8 mouse cellular contexts compared by ENCODE assay signal in genomic region chr13:67812961-67813709, GRCm38 (mm10). TPM values are rescaled to one million over a fixed set of nuclear protein-coding genes. Genes with fewer than 3 reads are reported as not detected.
DNase-seq lines count a peak whose midpoint lies in the region; ATAC-seq lines count a peak whose summit lies in the region.

No protein-coding gene starts in this region.

- no peak for DNase-seq in kidney, postnatal 10 days
- DNase-seq in urinary bladder, postnatal 10 days (ENCODE audit: low spot score), result no peak
- no peak for DNase-seq in layer of hippocampus, postnatal 14 days (ENCODE audit: low spot score in 2 of 2)

- 80% methylated on average over 8 of the region's 8 CpGs for WGBS in kidney, embryonic 14.5 days
- WGBS in embryonic facial prominence, embryonic 12.5 days, result 78% methylated on average over 8 of the region's 8 CpGs
- 77% methylated on average over 8 of the region's 8 CpGs for WGBS in intestine, embryonic 15.5 days
- 78% methylated on average over 8 of the region's 8 CpGs for WGBS in midbrain, embryonic 16.5 days

- no peaks in the 10 kb centered on the region for H3K36me3 ChIP-seq in kidney, embryonic 14.5 days (ENCODE audit: control insufficient read depth, insufficient read depth, low read length)
- no peaks in the 10 kb centered on the region for H3K36me3 ChIP-seq in embryonic facial prominence, embryonic 12.5 days
- H3K36me3 ChIP-seq in intestine, embryonic 15.5 days, result no peaks in the 10 kb centered on the region
- H3K36me3 ChIP-seq in midbrain, embryonic 16.5 days (ENCODE audit: control insufficient read depth, insufficient read depth, low read length), result peaks cover 3% of the 10 kb centered on the region; the same call in 1 of the 2 replicates

- no peaks in the 10 kb centered on the region for H3K4me1 ChIP-seq in kidney, embryonic 14.5 days (ENCODE audit: control insufficient read depth, insufficient read depth, low read length)
- H3K4me1 ChIP-seq in embryonic facial prominence, embryonic 12.5 days, result no peaks in the 10 kb centered on the region
- H3K4me1 ChIP-seq in intestine, embryonic 15.5 days (replicated peaks), result no peaks in the 10 kb centered on the region
- peaks cover 5% of the 10 kb centered on the region; the same call in 1 of the 2 replicates for H3K4me1 ChIP-seq in midbrain, embryonic 16.5 days (ENCODE audit: control insufficient read depth, insufficient read depth, low read length)

- 0 out of 2 replicates have a peak overlapping the region, but pooled peaks have one; percentile 85 for H3K27ac ChIP-seq in kidney, embryonic 14.5 days (ENCODE audit: low read depth, low read length)
- no peak overlapping the region for H3K27ac ChIP-seq in embryonic facial prominence, embryonic 12.5 days
- no peak overlapping the region for H3K27ac ChIP-seq in intestine, embryonic 15.5 days
- H3K27ac ChIP-seq in midbrain, embryonic 16.5 days (ENCODE audit: low read length), result peak overlapping the region; percentile 88; the same call in 1 of the 2 replicates

- peak overlapping the region; percentile 88 for H3K4me3 ChIP-seq in kidney, embryonic 14.5 days (ENCODE audit: low read length)
- H3K4me3 ChIP-seq in embryonic facial prominence, embryonic 12.5 days, result peak overlapping the region; percentile 76
- H3K4me3 ChIP-seq in intestine, embryonic 15.5 days (replicated peaks), result peak overlapping the region; percentile 85; the same call in 1 of the 2 replicates
- peak overlapping the region; percentile 74 for H3K4me3 ChIP-seq in midbrain, embryonic 16.5 days (ENCODE audit: low read depth, low read length)

- no peaks in the 10 kb centered on the region for H3K27me3 ChIP-seq in kidney, embryonic 14.5 days (ENCODE audit: control insufficient read depth, insufficient read depth, low read length)
- no peaks in the 10 kb centered on the region for H3K27me3 ChIP-seq in embryonic facial prominence, embryonic 12.5 days
- H3K27me3 ChIP-seq in intestine, embryonic 15.5 days (replicated peaks), result no peaks in the 10 kb centered on the region
- H3K27me3 ChIP-seq in midbrain, embryonic 16.5 days (ENCODE audit: control insufficient read depth, insufficient read depth, low read depth, low read length), result no peaks in the 10 kb centered on the region

- H3K9me3 ChIP-seq in kidney, embryonic 14.5 days (ENCODE audit: control insufficient read depth, low read length), result no peaks in the 10 kb centered on the region
- H3K9me3 ChIP-seq in embryonic facial prominence, embryonic 12.5 days, result no peaks in the 10 kb centered on the region
- H3K9me3 ChIP-seq in intestine, embryonic 15.5 days, result no peaks in the 10 kb centered on the region
- H3K9me3 ChIP-seq in midbrain, embryonic 16.5 days (replicated peaks; ENCODE audit: control insufficient read depth, low read length, poor library complexity, severe bottlenecking), result peaks cover 6% of the 10 kb centered on the region; the same call in 1 of the 2 replicates

- no peak; the same call in 1 of the 2 replicates for ATAC-seq in kidney, embryonic 14.5 days (ENCODE audit: low FRiP score, low TSS enrichment)
- ATAC-seq in embryonic facial prominence, embryonic 12.5 days (ENCODE audit: insufficient number of reproducible peaks, insufficient read depth, low FRiP score, low TSS enrichment), result 0 out of 2 replicates have a peak, but pooled peaks have one; percentile 14
- no peak; the same call in 1 of the 2 replicates for ATAC-seq in intestine, embryonic 15.5 days
- peak; percentile 59; the same call in 1 of the 2 replicates for ATAC-seq in midbrain, embryonic 16.5 days
- ATAC-seq in granulocyte monocyte progenitor cell, adult 5-6 weeks (replicated peaks; ENCODE audit: poor library complexity, severe bottlenecking), result no peak

- H3K4me2 ChIP-seq in kidney, embryonic 14.5 days (replicated peaks; ENCODE audit: low read depth, low read length), result peak overlapping the region; percentile 68
- no peak overlapping the region; the same call in 1 of the 2 replicates for H3K4me2 ChIP-seq in embryonic facial prominence, embryonic 12.5 days (replicated peaks)
- H3K4me2 ChIP-seq in intestine, embryonic 15.5 days (replicated peaks), result peak overlapping the region; percentile 72
- peak overlapping the region; percentile 85 for H3K4me2 ChIP-seq in midbrain, embryonic 16.5 days (ENCODE audit: low read length)

- no peak overlapping the region for H3K9ac ChIP-seq in kidney, embryonic 14.5 days (ENCODE audit: low read depth, low read length)
- no peak overlapping the region; the same call in 1 of the 2 replicates for H3K9ac ChIP-seq in embryonic facial prominence, embryonic 12.5 days
- H3K9ac ChIP-seq in intestine, embryonic 15.5 days, result no peak overlapping the region
- no peak overlapping the region; the same call in 1 of the 2 replicates for H3K9ac ChIP-seq in midbrain, embryonic 16.5 days (ENCODE audit: low read depth, low read length)

RNA-seq across cellular contexts. Expression of gene Zfp273, which starts 0.4 kb away (rescaled TPM):
- 7.3 and 8.8 TPM in 2 replicates for polyA plus RNA-seq in kidney, embryonic 14.5 days (2014; fragmentation: Nextera tagmentation; extraction: Ambion mirVana)
- 9.2 and 9.6 TPM in 2 replicates for polyA plus RNA-seq in embryonic facial prominence, embryonic 12.5 days (2016; fragmentation: Nextera tagmentation; extraction: Ambion mirVana)
- polyA plus RNA-seq in intestine, embryonic 15.5 days (2015; fragmentation: Nextera tagmentation; extraction: Ambion mirVana), result 5.6 and 6.2 TPM in 2 replicates
- polyA plus RNA-seq in midbrain, embryonic 16.5 days (2015; fragmentation: Nextera tagmentation; extraction: Ambion mirVana), result 13.3 and 15.0 TPM in 2 replicates
- total RNA-seq in granulocyte monocyte progenitor cell, adult 5-6 weeks (2014; fragmentation: Nextera tagmentation), result 3.7 and 5.9 TPM in 2 replicates
- 6.0 and 7.0 TPM in 2 replicates for total RNA-seq in granulocyte monocyte progenitor cell, adult 5-6 weeks (2017)
- 1 to 10 TPM; 7.1 to 7.6 TPM for total RNA-seq in layer of hippocampus, postnatal 14 days (2021)

RNA-seq across cellular contexts. Expression of gene Gm10037, which starts 17.8 kb away (rescaled TPM):
- polyA plus RNA-seq in kidney, embryonic 14.5 days (2014; fragmentation: Nextera tagmentation; extraction: Ambion mirVana), result 2.6 and 2.7 TPM in 2 replicates
- 4.1 and 4.6 TPM in 2 replicates for polyA plus RNA-seq in embryonic facial prominence, embryonic 12.5 days (2016; fragmentation: Nextera tagmentation; extraction: Ambion mirVana)
- polyA plus RNA-seq in intestine, embryonic 15.5 days (2015; fragmentation: Nextera tagmentation; extraction: Ambion mirVana), result 2.1 and 2.2 TPM in 2 replicates
- polyA plus RNA-seq in midbrain, embryonic 16.5 days (2015; fragmentation: Nextera tagmentation; extraction: Ambion mirVana), result 4.4 and 8.2 TPM in 2 replicates
- 1.6 TPM in 1 of 2 replicates, not detected in the other for total RNA-seq in granulocyte monocyte progenitor cell, adult 5-6 weeks (2014; fragmentation: Nextera tagmentation)
- 1.0 TPM in 1 of 2 replicates, not detected in the other for total RNA-seq in granulocyte monocyte progenitor cell, adult 5-6 weeks (2017)
- total RNA-seq in layer of hippocampus, postnatal 14 days (2021), result 1 to 10 TPM; 6.0 to 6.5 TPM

RNA-seq across cellular contexts. Expression of gene Zfp493, which starts 33.6 kb away (rescaled TPM):
- 2.2 and 3.7 TPM in 2 replicates for polyA plus RNA-seq in kidney, embryonic 14.5 days (2014; fragmentation: Nextera tagmentation; extraction: Ambion mirVana)
- polyA plus RNA-seq in embryonic facial prominence, embryonic 12.5 days (2016; fragmentation: Nextera tagmentation; extraction: Ambion mirVana), result 3.3 and 3.8 TPM in 2 replicates
- 2.1 and 2.5 TPM in 2 replicates for polyA plus RNA-seq in intestine, embryonic 15.5 days (2015; fragmentation: Nextera tagmentation; extraction: Ambion mirVana)
- 3.4 and 4.2 TPM in 2 replicates for polyA plus RNA-seq in midbrain, embryonic 16.5 days (2015; fragmentation: Nextera tagmentation; extraction: Ambion mirVana)
- total RNA-seq in granulocyte monocyte progenitor cell, adult 5-6 weeks (2014; fragmentation: Nextera tagmentation), result 2.7 and 3.6 TPM in 2 replicates
- 3.0 and 3.9 TPM in 2 replicates for total RNA-seq in granulocyte monocyte progenitor cell, adult 5-6 weeks (2017)
- 1 to 10 TPM; 2.8 to 4.8 TPM for total RNA-seq in layer of hippocampus, postnatal 14 days (2021)

RNA-seq across cellular contexts. Expression of gene BC048507, which starts 50.0 kb away (rescaled TPM):
- not detected in 2 replicates for polyA plus RNA-seq in kidney, embryonic 14.5 days (2014; fragmentation: Nextera tagmentation; extraction: Ambion mirVana)
- not detected in 2 replicates for polyA plus RNA-seq in embryonic facial prominence, embryonic 12.5 days (2016; fragmentation: Nextera tagmentation; extraction: Ambion mirVana)
- not detected in 2 replicates for polyA plus RNA-seq in intestine, embryonic 15.5 days (2015; fragmentation: Nextera tagmentation; extraction: Ambion mirVana)
- polyA plus RNA-seq in midbrain, embryonic 16.5 days (2015; fragmentation: Nextera tagmentation; extraction: Ambion mirVana), result not detected in 2 replicates
- total RNA-seq in granulocyte monocyte progenitor cell, adult 5-6 weeks (2014; fragmentation: Nextera tagmentation), result not detected in 2 replicates
- total RNA-seq in granulocyte monocyte progenitor cell, adult 5-6 weeks (2017), result not detected in 2 replicates
- total RNA-seq in layer of hippocampus, postnatal 14 days (2021), result not detected

RNA-seq across cellular contexts. Expression of gene Zfp85, which starts 58.1 kb away (rescaled TPM):
- 7.1 and 7.6 TPM in 2 replicates for polyA plus RNA-seq in kidney, embryonic 14.5 days (2014; fragmentation: Nextera tagmentation; extraction: Ambion mirVana)
- polyA plus RNA-seq in embryonic facial prominence, embryonic 12.5 days (2016; fragmentation: Nextera tagmentation; extraction: Ambion mirVana), result 7.5 and 7.7 TPM in 2 replicates
- 3.4 and 4.0 TPM in 2 replicates for polyA plus RNA-seq in intestine, embryonic 15.5 days (2015; fragmentation: Nextera tagmentation; extraction: Ambion mirVana)
- 8.5 and 8.9 TPM in 2 replicates for polyA plus RNA-seq in midbrain, embryonic 16.5 days (2015; fragmentation: Nextera tagmentation; extraction: Ambion mirVana)
- 6.3 and 7.5 TPM in 2 replicates for total RNA-seq in granulocyte monocyte progenitor cell, adult 5-6 weeks (2014; fragmentation: Nextera tagmentation)
- total RNA-seq in granulocyte monocyte progenitor cell, adult 5-6 weeks (2017), result 7.3 and 7.8 TPM in 2 replicates
- total RNA-seq in layer of hippocampus, postnatal 14 days (2021), result 1 to 10 TPM; 5.7 to 6.9 TPM

Comparison
In these comparisons a context has a peak if more than half of its experiments do, and no peak if none do; other contexts are left out.
1. ATAC-seq: peak in embryonic facial prominence, embryonic 12.5 days (single experiment) and midbrain, embryonic 16.5 days (single experiment); none in kidney, embryonic 14.5 days (single experiment), intestine, embryonic 15.5 days (single experiment) and granulocyte monocyte progenitor cell, adult 5-6 weeks (single experiment).
2. H3K27ac ChIP-seq: peak in kidney, embryonic 14.5 days (single experiment) and midbrain, embryonic 16.5 days (single experiment); none in embryonic facial prominence, embryonic 12.5 days (single experiment) and intestine, embryonic 15.5 days (single experiment).
3. Peak in every context shown above with its lines, with median percentiles within 50 percentile points of each other: H3K4me3 ChIP-seq.